Mouse (Mus musculus) hindbrain, embryonic 16.5 days (tissue): Measurements from ENCODE around the gene Fnip2. TPM values are rescaled to one million over a fixed set of nuclear protein-coding genes. Genes with fewer than 3 reads are reported as not detected.
"Not testable (repeated sequence)": the region's sequence is repeated elsewhere in the genome, so short reads cannot be mapped to it uniquely, and the experiment has no call there.

Experiments
- ATAC-seq: fragments of 200-750 bp; cut with Nextera tagmentation; 2 replicates; pipeline ENCODE4 v1.8.0; 2017; ENCODE audit warnings: moderate TSS enrichment, moderate library complexity
- H3K27ac ChIP-seq: fragments of 300-500 bp; sonication (generic); 2 replicates; pipeline ENCODE4 v1.5.1; 2014; ENCODE audit warnings: low read depth, mild to moderate bottlenecking, control low read depth, low read length, moderate library complexity
- H3K27me3 ChIP-seq: fragments of 300-500 bp; sonication (generic); replicated peaks from 2 replicates; pipeline ENCODE4 v1.6.1; 2014; ENCODE audit warnings: low read length; ENCODE audit not compliant: control insufficient read depth, insufficient read depth
- H3K36me3 ChIP-seq: fragments of 300-500 bp; sonication (generic); 2 replicates; pipeline ENCODE4 v1.6.1; 2014; ENCODE audit warnings: mild to moderate bottlenecking, low read length, moderate library complexity, mixed read lengths; ENCODE audit not compliant: control insufficient read depth, insufficient read depth
- H3K4me1 ChIP-seq: fragments of 300-500 bp; sonication (generic); 2 replicates; pipeline ENCODE4 v1.6.1; 2014; ENCODE audit warnings: low read depth, low read length; ENCODE audit not compliant: control insufficient read depth, insufficient read depth
- H3K4me2 ChIP-seq: fragments of 300-500 bp; sonication (generic); 2 replicates; pipeline ENCODE4 v1.6.1; 2014; ENCODE audit warnings: mild to moderate bottlenecking, low read length, control low read depth, moderate library complexity
- H3K4me3 ChIP-seq: fragments of 300-500 bp; sonication (generic); 2 replicates; pipeline ENCODE4 v1.5.1; 2014; ENCODE audit warnings: mild to moderate bottlenecking, low read length, control low read depth, moderate library complexity
- H3K9ac ChIP-seq: fragments of 300-500 bp; sonication (generic); 2 replicates; pipeline ENCODE4 v1.6.1; 2014; ENCODE audit warnings: low read depth, mild to moderate bottlenecking, control low read depth, low read length, moderate library complexity
- H3K9me3 ChIP-seq: fragments of 300-500 bp; sonication (generic); 2 replicates; pipeline ENCODE4 v1.6.1; 2014; ENCODE audit warnings: mild to moderate bottlenecking, low read length, moderate library complexity; ENCODE audit not compliant: control insufficient read depth
- WGBS: fragments of 180-500 bp; shearing (Covaris S2); extraction: QIAGEN DNeasy Blood & Tissue Kit; methylation state at CpG from one replicate; pipeline ENCODE4 v1.1.7; 2014; 5-methylcytosine and 5-hydroxymethylcytosine counted together
- polyA plus RNA-seq: library from polyadenylated mRNA; unstranded; fragments of >200 nt; fragmentation: Nextera tagmentation; extraction: Ambion mirVana; gene quantifications from 2 replicates; pipeline ENCODE4 v1.2.1, GENCODE M21; 2015

Gene Fnip2
- polyA plus RNA-seq, 1 experiment from 2014 or later: 4.5 TPM

DNA sequence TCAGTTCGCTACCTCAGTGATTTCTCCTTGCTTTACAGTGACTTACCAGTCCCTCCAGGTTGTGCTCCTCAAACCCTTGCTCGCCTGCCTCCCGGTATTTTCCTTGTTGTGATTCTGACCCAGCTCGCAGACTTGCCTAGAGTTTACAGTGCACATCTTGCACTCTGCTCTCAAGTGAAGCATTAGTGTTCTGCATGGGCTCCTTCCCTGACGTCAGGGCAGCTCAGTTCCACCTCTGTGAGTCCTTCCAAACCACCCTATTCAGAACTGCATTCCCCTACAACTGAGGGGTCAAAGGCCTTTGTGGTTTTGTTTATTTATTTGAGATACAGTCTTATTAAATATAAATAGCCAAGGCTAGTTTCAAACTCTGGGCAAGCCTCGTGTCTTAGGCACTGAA is 10.6 kb upstream of the Fnip2 start:
- Histone ChIP-seq H3K9ac (no peak overlapping the region), H3K27ac (no peak overlapping the region), H3K4me1 (peaks cover 4% of the 10 kb centered on the region), H3K27me3 (no peaks in the 10 kb centered on the region), H3K4me3 (no peak overlapping the region), H3K9me3 (no peaks in the 10 kb centered on the region), H3K4me2 (no peak overlapping the region), H3K36me3 (no peaks in the 10 kb centered on the region)
- 73% methylated on average over 6 of the region's 6 CpGs for WGBS
- ATAC-seq: no peak

DNA sequence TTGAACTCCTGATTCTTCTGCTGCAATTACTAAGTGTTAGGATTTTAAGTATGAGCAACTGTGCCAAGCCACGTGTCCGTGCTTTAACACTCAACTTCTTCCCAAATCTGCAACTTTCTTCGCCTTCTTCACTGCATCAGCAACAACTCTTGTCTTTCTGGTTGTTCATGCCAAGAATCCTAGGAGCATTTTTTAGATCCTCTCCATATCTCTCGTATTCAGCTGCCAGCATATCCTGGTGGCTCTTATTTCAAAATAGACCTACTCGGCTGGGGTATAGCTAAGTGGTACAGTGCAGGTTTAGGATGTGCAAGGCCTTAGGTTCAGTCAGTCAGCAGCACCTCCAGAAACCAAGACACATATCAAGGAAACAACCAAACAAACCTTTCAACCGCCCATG is 10.0 kb upstream of the Fnip2 start:
- Histone ChIP-seq H3K36me3 (no peaks in the 10 kb centered on the region), H3K4me3 (no peak overlapping the region), H3K4me2 (no peak overlapping the region), H3K9ac (no peak overlapping the region), H3K4me1 (peaks cover 4% of the 10 kb centered on the region), H3K27ac (no peak overlapping the region), H3K9me3 (no peaks in the 10 kb centered on the region), H3K27me3 (no peaks in the 10 kb centered on the region)
- no peak for ATAC-seq
- WGBS: 91% methylated on average over 6 of the region's 6 CpGs

DNA sequence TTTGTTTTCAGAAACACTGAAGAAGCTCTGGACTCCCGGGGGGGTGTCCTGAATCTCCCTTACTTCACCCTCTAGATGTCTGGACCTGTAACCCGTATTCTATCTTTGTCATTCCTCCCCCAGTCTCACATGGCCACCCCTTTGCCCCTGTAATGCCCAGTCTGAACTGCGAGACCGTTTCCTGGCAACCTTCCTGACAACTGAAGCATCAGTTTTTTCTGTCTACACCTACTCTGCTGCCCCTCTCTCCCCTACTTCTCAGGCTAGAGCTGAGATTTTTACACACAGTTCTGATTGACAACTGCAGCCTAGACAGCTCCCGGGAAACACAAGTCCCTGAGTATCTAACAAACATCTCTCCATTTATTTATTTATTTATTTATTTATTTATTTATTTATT is 9.3 kb upstream of the Fnip2 start:
- no peak overlapping the region for H3K27ac ChIP-seq
- no peak overlapping the region for H3K9ac ChIP-seq
- H3K4me2 ChIP-seq: no peak overlapping the region; the same call in none of the 2 replicates
- no peaks in the 10 kb centered on the region for H3K9me3 ChIP-seq
- H3K27me3 ChIP-seq: no peaks in the 10 kb centered on the region
- ATAC-seq: no peak; the same call in 1 of the 2 replicates
- H3K36me3 ChIP-seq: no peaks in the 10 kb centered on the region
- H3K4me3 ChIP-seq: no peak overlapping the region
- peaks cover 4% of the 10 kb centered on the region for H3K4me1 ChIP-seq
- 24% methylated on average over 5 of the region's 5 CpGs for WGBS

DNA sequence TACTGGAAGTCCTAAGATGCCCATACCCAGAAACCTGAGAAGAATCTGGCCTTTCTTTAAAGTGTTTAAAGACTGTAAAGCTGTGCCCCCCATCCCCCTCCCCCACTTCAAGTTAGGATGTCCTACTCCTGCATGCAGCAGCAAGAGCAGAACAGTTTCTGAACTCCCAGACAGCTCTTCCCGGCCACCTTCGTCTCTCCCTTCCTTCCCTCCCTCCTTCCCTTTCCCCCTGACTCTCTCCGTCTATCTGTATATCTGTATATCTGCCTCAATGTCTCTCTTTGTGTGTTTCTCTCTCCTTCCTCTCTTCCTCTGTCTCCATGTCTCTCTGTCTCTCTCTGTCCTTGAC is 8.8 kb upstream of the Fnip2 start:
- 27% methylated on average over 3 of the region's 3 CpGs for WGBS
- Histone ChIP-seq H3K27ac (no peak overlapping the region), H3K9me3 (no peaks in the 10 kb centered on the region), H3K4me3 (no peak overlapping the region), H3K9ac (no peak overlapping the region), H3K36me3 (no peaks in the 10 kb centered on the region), H3K27me3 (no peaks in the 10 kb centered on the region), H3K4me2 (peak overlapping the region; percentile 28; the same call in 1 of the 2 replicates), H3K4me1 (peaks cover 4% of the 10 kb centered on the region)
- ATAC-seq: peak; percentile 15; the same call in 1 of the 2 replicates

DNA sequence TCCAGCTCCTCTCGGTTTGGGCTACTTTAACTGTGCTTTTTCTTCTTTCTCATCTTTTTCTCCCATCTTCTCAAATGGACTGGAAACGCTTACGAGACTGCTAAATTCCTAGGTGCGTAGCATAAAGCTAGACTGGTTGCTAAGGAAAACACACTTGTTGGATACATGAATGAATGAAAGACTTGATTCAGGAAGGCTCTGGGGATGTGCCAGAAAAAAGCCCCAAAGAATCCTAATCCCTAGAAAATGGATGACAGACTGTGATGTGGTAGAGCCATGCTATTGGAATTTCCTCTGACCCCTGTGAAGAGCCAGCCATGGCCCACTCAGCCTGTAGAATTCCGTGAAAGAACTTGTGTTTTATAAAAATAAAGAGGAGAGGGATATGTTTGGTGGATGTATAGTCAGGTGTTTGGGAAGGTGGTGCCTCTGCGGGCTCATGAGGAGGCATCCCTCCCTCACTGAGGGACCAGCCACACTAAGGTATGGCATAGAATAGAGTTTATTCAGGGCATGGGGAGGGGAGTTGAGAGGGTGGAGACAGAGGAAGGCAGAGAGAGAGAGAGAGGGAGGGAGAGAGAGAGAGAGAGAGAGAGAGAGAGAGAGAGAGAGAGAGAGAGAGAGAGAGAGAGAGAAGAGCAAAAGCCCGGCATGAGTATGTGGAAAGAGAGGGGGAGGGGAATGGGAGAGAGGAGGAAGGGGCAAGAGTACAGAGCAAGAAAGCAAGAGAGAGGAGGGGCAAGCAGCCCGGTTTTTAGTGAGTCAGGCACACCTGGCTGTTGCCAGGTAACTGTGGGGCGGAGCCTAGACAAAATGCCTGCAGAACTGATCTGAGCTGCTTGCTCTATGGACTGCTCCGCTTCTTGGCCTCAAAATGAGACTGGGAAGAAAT is 8.2 kb upstream of the Fnip2 start:
- Histone ChIP-seq H3K4me1 (peaks cover 4% of the 10 kb centered on the region), H3K9ac (no peak overlapping the region), H3K4me2 (peak overlapping the region; percentile 28), H3K9me3 (no peaks in the 10 kb centered on the region), H3K36me3 (no peaks in the 10 kb centered on the region), H3K4me3 (no peak overlapping the region), H3K27me3 (no peaks in the 10 kb centered on the region), H3K27ac (no peak overlapping the region)
- WGBS: 29% methylated on average over 10 of the region's 10 CpGs
- peak; percentile 75 for ATAC-seq

DNA sequence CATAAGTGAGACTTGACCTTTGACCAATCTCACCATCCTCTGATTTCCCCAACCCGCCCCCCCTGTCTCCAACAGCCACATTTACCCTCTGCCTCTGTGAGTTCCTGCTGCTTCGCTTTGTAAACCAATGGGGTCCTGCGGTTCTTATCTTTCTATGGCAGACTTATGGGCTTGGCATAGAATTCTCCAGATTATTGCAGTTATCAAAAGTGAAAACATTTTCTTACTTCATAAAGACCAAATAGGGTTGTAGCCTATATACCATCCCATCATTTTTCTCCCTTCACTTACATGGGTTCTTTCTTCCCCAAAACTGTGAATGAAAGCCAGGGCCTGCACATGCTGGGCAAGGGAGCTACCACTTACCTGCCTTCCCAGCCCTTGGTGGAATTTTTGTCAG is 6.7 kb upstream of the Fnip2 start:
- H3K9me3 ChIP-seq: no peaks in the 10 kb centered on the region
- no peak overlapping the region for H3K4me3 ChIP-seq
- no peak for ATAC-seq
- H3K9ac ChIP-seq: no peak overlapping the region
- H3K4me2 ChIP-seq: no peak overlapping the region
- H3K27ac ChIP-seq: no peak overlapping the region
- no peaks in the 10 kb centered on the region for H3K36me3 ChIP-seq
- H3K27me3 ChIP-seq: no peaks in the 10 kb centered on the region
- peaks cover 4% of the 10 kb centered on the region for H3K4me1 ChIP-seq
- 61% methylated on average over 3 of the region's 3 CpGs for WGBS

DNA sequence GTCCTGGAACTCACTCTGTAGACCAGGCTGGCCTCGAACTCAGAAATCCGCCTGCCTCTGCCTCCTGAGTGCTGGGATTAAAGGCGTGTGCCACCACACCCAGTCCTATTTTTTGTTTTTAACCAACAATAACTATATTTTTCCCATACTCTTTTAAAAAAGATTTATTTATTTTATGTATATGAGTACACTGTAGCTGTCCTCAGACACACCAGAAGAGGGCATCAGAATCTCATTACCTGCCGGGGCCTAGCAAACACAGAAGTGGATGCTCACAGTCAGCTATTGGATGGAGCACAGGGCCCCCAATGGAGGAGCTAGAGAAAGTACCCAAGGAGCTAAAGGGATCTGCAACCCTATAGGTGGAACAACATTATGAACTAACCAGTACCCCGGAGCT is 5.8 kb upstream of the Fnip2 start:
- WGBS: 92% methylated on average over 5 of the region's 5 CpGs
- ATAC-seq, H3K36me3 ChIP-seq, H3K4me2 ChIP-seq, H3K27ac ChIP-seq, H3K9ac ChIP-seq, H3K9me3 ChIP-seq, H3K4me1 ChIP-seq, H3K4me3 ChIP-seq, H3K27me3 ChIP-seq: not testable (repeated sequence)

DNA sequence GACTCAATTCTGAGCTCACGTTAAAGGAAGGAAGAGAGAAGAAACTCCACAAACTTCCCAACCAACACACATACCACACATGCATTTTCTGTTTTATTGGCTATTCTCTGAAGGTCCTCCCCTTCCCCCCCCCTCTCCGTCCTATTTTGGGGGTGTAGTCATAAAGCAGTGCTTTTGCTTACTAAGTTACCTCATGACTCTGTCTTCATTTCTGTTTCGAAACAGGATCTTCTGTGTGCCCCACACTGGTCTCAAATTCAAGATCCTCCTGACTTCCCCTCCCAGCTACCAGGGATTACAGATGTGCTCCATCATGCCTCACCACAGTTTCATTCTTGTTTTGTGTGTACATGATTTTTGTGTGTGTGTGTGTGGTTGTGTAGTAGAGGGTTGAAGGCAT is 4.8 kb upstream of the Fnip2 start:
- Histone ChIP-seq H3K4me3 (no peak overlapping the region), H3K4me1 (peaks cover 4% of the 10 kb centered on the region), H3K27me3 (no peaks in the 10 kb centered on the region), H3K9me3 (no peaks in the 10 kb centered on the region), H3K9ac (no peak overlapping the region), H3K36me3 (no peaks in the 10 kb centered on the region), H3K4me2 (no peak overlapping the region), H3K27ac (no peak overlapping the region)
- no peak for ATAC-seq
- WGBS: 82% methylated on average over 3 of the region's 3 CpGs

DNA sequence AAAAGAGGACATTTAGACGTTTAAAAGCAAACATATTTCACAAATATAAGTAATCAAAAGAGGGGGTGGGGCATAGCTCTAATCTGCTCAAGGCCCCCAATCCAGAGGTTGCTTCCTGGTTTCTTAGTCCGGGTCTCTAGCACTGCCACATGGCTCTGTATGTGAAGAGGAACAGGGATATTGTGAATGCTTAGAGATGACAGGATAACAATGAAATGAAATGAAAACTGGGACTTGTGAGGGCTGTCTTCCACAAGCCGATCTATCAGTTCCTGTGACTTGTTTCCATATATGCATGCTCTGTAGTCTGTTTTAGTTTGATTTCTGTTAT is 1.7 kb upstream of the Fnip2 start:
- peaks cover 4% of the 10 kb centered on the region for H3K4me1 ChIP-seq
- no peaks in the 10 kb centered on the region for H3K9me3 ChIP-seq
- no peak overlapping the region for H3K4me3 ChIP-seq
- ATAC-seq: no peak
- no peak overlapping the region for H3K9ac ChIP-seq
- no peak overlapping the region for H3K27ac ChIP-seq
- no peak overlapping the region for H3K4me2 ChIP-seq
- no peaks in the 10 kb centered on the region for H3K36me3 ChIP-seq
- H3K27me3 ChIP-seq: no peaks in the 10 kb centered on the region
- 86% methylated on average over 3 of the region's 3 CpGs for WGBS
